Mouse (Mus musculus): ENCODE results near the gene Rassf10. TPM values are rescaled to one million over a fixed set of nuclear protein-coding genes. Genes with fewer than 3 reads are reported as not detected.
A peak's percentile ranks its signal among the peaks of the same experiment; 100 is the strongest.

The Rassf10 gene
- polyA plus RNA-seq, 1 experiment from 2014 or later: 0.12 TPM

- ATAC-seq (no peak), DNase-seq (peak; percentile 16)
- peaks cover 9% of the 10 kb centered on the region for H3K4me1 ChIP-seq (ENCODE audit: insufficient read depth)
- H3K27me3 ChIP-seq (ENCODE audit: insufficient read depth, low read length): peaks cover 43% of the 10 kb centered on the region
- TF ChIP-seq CTCF (IDR thresholded peaks at IDR 0.05; ENCODE audit: low read depth) (no peak), EP300 (IDR thresholded peaks at IDR 0.05; ENCODE audit: low read depth) (no peak)
- peak overlapping the region; percentile 67 for H3K4me2 ChIP-seq (ENCODE audit: low read depth, low read length)
- no peak overlapping the region for H3K9ac ChIP-seq (replicated peaks)
- no peaks in the 10 kb centered on the region for H3K9me3 ChIP-seq (ENCODE audit: low read length)
- no peaks in the 10 kb centered on the region for H3K36me3 ChIP-seq (replicated peaks; ENCODE audit: insufficient read depth, low read length)
- WGBS (ENCODE audit: insufficient replicate concordance): 6% methylated on average over 40 of the region's 40 CpGs
- peak overlapping the region; percentile 37; the same call in 1 of the 2 replicates for H3K4me3 ChIP-seq (ENCODE audit: low read depth, low read length)
- no peak overlapping the region for H3K27ac ChIP-seq (ENCODE audit: low read depth)
These were observed 1.5 kb downstream of the Rassf10 start for GRCm38 (mm10) chr7:112955103-112955827.

- peaks cover 43% of the 10 kb centered on the region for H3K27me3 ChIP-seq (ENCODE audit: insufficient read depth, low read length)
- H3K27ac ChIP-seq (ENCODE audit: low read depth): no peak overlapping the region
- H3K4me1 ChIP-seq (ENCODE audit: insufficient read depth): peaks cover 9% of the 10 kb centered on the region
- no peak for ATAC-seq
- no peak overlapping the region for H3K9ac ChIP-seq (replicated peaks)
- no peak overlapping the region for H3K4me2 ChIP-seq (ENCODE audit: low read depth, low read length)
- TF ChIP-seq EP300 (IDR thresholded peaks at IDR 0.05; ENCODE audit: low read depth): no peak
- TF ChIP-seq CTCF (IDR thresholded peaks at IDR 0.05; ENCODE audit: low read depth): no peak
- DNase-seq: no peak
- WGBS (ENCODE audit: insufficient replicate concordance): 38% methylated on average over 3 of the region's 3 CpGs
- H3K36me3 ChIP-seq (replicated peaks; ENCODE audit: insufficient read depth, low read length): no peaks in the 10 kb centered on the region
- no peak overlapping the region for H3K4me3 ChIP-seq (ENCODE audit: low read depth, low read length)
- no peaks in the 10 kb centered on the region for H3K9me3 ChIP-seq (ENCODE audit: low read length)
These were observed 2.2 kb downstream of the Rassf10 start for GRCm38 (mm10) chr7:112955955-112956354.

- peaks cover 9% of the 10 kb centered on the region for H3K4me1 ChIP-seq (ENCODE audit: insufficient read depth)
- no peaks in the 10 kb centered on the region for H3K36me3 ChIP-seq (replicated peaks; ENCODE audit: insufficient read depth, low read length)
- no peak overlapping the region for H3K27ac ChIP-seq (ENCODE audit: low read depth)
- no peak for ATAC-seq
- WGBS (ENCODE audit: insufficient replicate concordance): 34% methylated on average over 7 of the region's 7 CpGs
- no peak for DNase-seq
- TF ChIP-seq EP300 (IDR thresholded peaks at IDR 0.05; ENCODE audit: low read depth) (no peak), CTCF (IDR thresholded peaks at IDR 0.05; ENCODE audit: low read depth) (no peak)
- no peak overlapping the region for H3K4me2 ChIP-seq (ENCODE audit: low read depth, low read length)
- H3K9me3 ChIP-seq (ENCODE audit: low read length): no peaks in the 10 kb centered on the region
- peaks cover 43% of the 10 kb centered on the region for H3K27me3 ChIP-seq (ENCODE audit: insufficient read depth, low read length)
- H3K9ac ChIP-seq (replicated peaks): no peak overlapping the region
- H3K4me3 ChIP-seq (ENCODE audit: low read depth, low read length): no peak overlapping the region
These were observed 3.2 kb downstream of the Rassf10 start for GRCm38 (mm10) chr7:112956961-112957360.

- H3K9ac ChIP-seq (replicated peaks): no peak overlapping the region
- no peak overlapping the region for H3K4me3 ChIP-seq (ENCODE audit: low read depth, low read length)
- no peaks in the 10 kb centered on the region for H3K36me3 ChIP-seq (replicated peaks; ENCODE audit: insufficient read depth, low read length)
- ATAC-seq: no peak
- TF ChIP-seq CTCF (IDR thresholded peaks at IDR 0.05; ENCODE audit: low read depth) (no peak), EP300 (IDR thresholded peaks at IDR 0.05; ENCODE audit: low read depth) (no peak)
- no peak overlapping the region for H3K4me2 ChIP-seq (ENCODE audit: low read depth, low read length)
- H3K27me3 ChIP-seq (ENCODE audit: insufficient read depth, low read length): peaks cover 43% of the 10 kb centered on the region
- 59% methylated on average over 6 of the region's 6 CpGs for WGBS (ENCODE audit: insufficient replicate concordance)
- peaks cover 9% of the 10 kb centered on the region for H3K4me1 ChIP-seq (ENCODE audit: insufficient read depth)
- H3K9me3 ChIP-seq (ENCODE audit: low read length): no peaks in the 10 kb centered on the region
- no peak overlapping the region for H3K27ac ChIP-seq (ENCODE audit: low read depth)
- no peak for DNase-seq
These were observed 3.9 kb downstream of the Rassf10 start for GRCm38 (mm10) chr7:112957630-112958029.

GRCm38 (mm10) chr7:112966382-112966781 lies 12.6 kb downstream of the Rassf10 start:
- Histone ChIP-seq H3K27me3 (ENCODE audit: insufficient read depth, low read length) (0 out of 2 replicates have a peak, but pooled peaks cover 4% of the 10 kb centered on the region), H3K4me2 (ENCODE audit: low read depth, low read length) (no peak overlapping the region), H3K27ac (ENCODE audit: low read depth) (no peak overlapping the region), H3K36me3 (replicated peaks; ENCODE audit: insufficient read depth, low read length) (no peaks in the 10 kb centered on the region), H3K4me3 (ENCODE audit: low read depth, low read length) (no peak overlapping the region), H3K9ac (replicated peaks) (no peak overlapping the region), H3K9me3 (ENCODE audit: low read length) (no peaks in the 10 kb centered on the region), H3K4me1 (ENCODE audit: insufficient read depth) (no peaks in the 10 kb centered on the region)
- ATAC-seq (no peak), DNase-seq (no peak)
- TF ChIP-seq CTCF (IDR thresholded peaks at IDR 0.05; ENCODE audit: low read depth): no peak
- no peak for TF ChIP-seq EP300 (IDR thresholded peaks at IDR 0.05; ENCODE audit: low read depth)
- 47% methylated on average over 6 of the region's 6 CpGs for WGBS (ENCODE audit: insufficient replicate concordance)

GRCm38 (mm10) chr7:112966786-112967185 lies 13.0 kb downstream of the Rassf10 start:
- DNase-seq (no peak), ATAC-seq (no peak)
- H3K4me1 ChIP-seq (ENCODE audit: insufficient read depth): no peaks in the 10 kb centered on the region
- 0 out of 2 replicates have a peak, but pooled peaks cover 4% of the 10 kb centered on the region for H3K27me3 ChIP-seq (ENCODE audit: insufficient read depth, low read length)
- H3K4me2 ChIP-seq (ENCODE audit: low read depth, low read length): no peak overlapping the region
- H3K36me3 ChIP-seq (replicated peaks; ENCODE audit: insufficient read depth, low read length): no peaks in the 10 kb centered on the region
- no peak overlapping the region for H3K27ac ChIP-seq (ENCODE audit: low read depth)
- 23% methylated on average over 3 of the region's 3 CpGs for WGBS (ENCODE audit: insufficient replicate concordance)
- no peak overlapping the region for H3K4me3 ChIP-seq (ENCODE audit: low read depth, low read length)
- no peaks in the 10 kb centered on the region for H3K9me3 ChIP-seq (ENCODE audit: low read length)
- H3K9ac ChIP-seq (replicated peaks): no peak overlapping the region
- TF ChIP-seq EP300 (IDR thresholded peaks at IDR 0.05; ENCODE audit: low read depth) (no peak), CTCF (IDR thresholded peaks at IDR 0.05; ENCODE audit: low read depth) (no peak)
